Comparison of ENCODE assay signal across 8 mouse cellular contexts in genomic region chr3:152111081-152111480, GRCm38 (mm10). TPM values are rescaled to one million over a fixed set of nuclear protein-coding genes. Genes with fewer than 3 reads are reported as not detected.
DNase-seq lines count a peak whose midpoint lies in the region; ATAC-seq and TF ChIP-seq lines count a peak whose summit lies in the region.

No protein-coding gene starts in this region.

- H3K4me2 ChIP-seq in forebrain, embryonic 12.5 days = no peak overlapping the region
- H3K4me2 ChIP-seq in heart, embryonic 15.5 days = peak overlapping the region; percentile 42

- H3K36me3 ChIP-seq in MEL (ENCODE audit: control insufficient read depth in 1 of 2, insufficient read depth in 2 of 2, low read length in 2 of 2) = peaks cover 0 to 30% of the 10 kb centered on the region in 2 experiments; a peak in 2 of 4 replicates
- no peaks in the 10 kb centered on the region for H3K36me3 ChIP-seq in forebrain, embryonic 12.5 days (replicated peaks)
- no peaks in the 10 kb centered on the region for H3K36me3 ChIP-seq in heart, embryonic 15.5 days

- no peaks in the 10 kb centered on the region for H3K27me3 ChIP-seq in MEL (ENCODE audit: control insufficient read depth in 1 of 2, insufficient read depth in 2 of 2, low read length in 2 of 2)
- peaks cover 26% of the 10 kb centered on the region for H3K27me3 ChIP-seq in forebrain, embryonic 12.5 days
- H3K27me3 ChIP-seq in heart, embryonic 15.5 days = 0 out of 2 replicates have a peak, but pooled peaks cover 3% of the 10 kb centered on the region

- ATAC-seq in forebrain, embryonic 12.5 days (ENCODE audit: low FRiP score) = 0 out of 2 replicates have a peak, but pooled peaks have one; percentile 9
- peak; percentile 19; the same call in 1 of the 2 replicates for ATAC-seq in heart, embryonic 15.5 days (replicated peaks; ENCODE audit: insufficient number of reproducible peaks, insufficient read depth, low FRiP score, low read depth)

- peak; percentile 98 for TF ChIP-seq RAD21 in MEL (IDR thresholded peaks at IDR 0.05; ENCODE audit: low read depth, low read length)

- WGBS in forebrain, embryonic 12.5 days = 22% methylated on average over 9 of the region's 9 CpGs
- 11% methylated on average over 9 of the region's 9 CpGs for WGBS in heart, embryonic 15.5 days

- H3K4me1 ChIP-seq in MEL (ENCODE audit: control insufficient read depth in 1 of 2, insufficient read depth in 2 of 2, low read length in 2 of 2) = peaks cover 11 to 44% of the 10 kb centered on the region in 2 experiments; a peak in 3 of 4 replicates
- peaks cover 19% of the 10 kb centered on the region for H3K4me1 ChIP-seq in forebrain, embryonic 12.5 days
- peaks cover 49% of the 10 kb centered on the region for H3K4me1 ChIP-seq in heart, embryonic 15.5 days (replicated peaks)

- peak; percentile 64 to 98 (median 76) for TF ChIP-seq CTCF in MEL (IDR thresholded peaks at IDR 0.05 in 2 of 3, conservative IDR thresholded peaks at IDR 0.05 in 1 of 3; ENCODE audit: control insufficient read depth in 1 of 3, insufficient read depth in 1 of 3, low read depth in 2 of 3, low read length in 3 of 3, poor library complexity in 1 of 3, severe bottlenecking in 1 of 3)

- TF ChIP-seq POLR2A in MEL (IDR thresholded peaks at IDR 0.05; ENCODE audit: control insufficient read depth in 1 of 2, insufficient read depth in 1 of 2, low read depth in 1 of 2, low read length in 2 of 2, poor library complexity in 1 of 2) = no peak

- peak; percentile 89 for DNase-seq in MEL (ENCODE audit: low read depth, low spot score)
- DNase-seq in c-Kit-positive CD71-positive TER-119-positive erythroid progenitor cells, embryonic 14.5 days (ENCODE audit: low spot score) = peak; percentile 56
- peak; percentile 87 to 91 for DNase-seq in kidney, postnatal 36 days
- peak; percentile 79 to 86 for DNase-seq in lung, adult 18-20 months
- peak; percentile 40 for DNase-seq in retina, adult 2 months (ENCODE audit: low read depth, low spot score)
- peak; percentile 48 to 56 for DNase-seq in thymus, postnatal 36 days

- no peaks in the 10 kb centered on the region for H3K79me2 ChIP-seq in MEL (ENCODE audit: control insufficient read depth, insufficient read depth, low read length, poor library complexity)

- peak overlapping the region; percentile 30 to 42; a peak in 3 of 4 replicates for H3K4me3 ChIP-seq in MEL (ENCODE audit: control insufficient read depth in 1 of 2, insufficient read depth in 1 of 2, low read depth in 2 of 2, low read length in 2 of 2)
- H3K4me3 ChIP-seq in forebrain, embryonic 12.5 days (replicated peaks) = no peak overlapping the region
- 0 out of 2 replicates have a peak overlapping the region, but pooled peaks have one; percentile 14 for H3K4me3 ChIP-seq in heart, embryonic 15.5 days

- no peak overlapping the region; the same call in 1 of the 2 replicates for H3K9ac ChIP-seq in MEL (ENCODE audit: control insufficient read depth, low read depth, low read length, poor library complexity, severe bottlenecking)
- H3K9ac ChIP-seq in forebrain, embryonic 12.5 days = no peak overlapping the region
- no peak overlapping the region for H3K9ac ChIP-seq in heart, embryonic 15.5 days

- H3K9me3 ChIP-seq in MEL (replicated peaks; ENCODE audit: insufficient read depth, low read length) = no peaks in the 10 kb centered on the region
- H3K9me3 ChIP-seq in forebrain, embryonic 12.5 days = no peaks in the 10 kb centered on the region
- H3K9me3 ChIP-seq in heart, embryonic 15.5 days (replicated peaks) = no peaks in the 10 kb centered on the region

- no peak for TF ChIP-seq EP300 in MEL (IDR thresholded peaks at IDR 0.05; ENCODE audit: low read depth in 1 of 2, low read length in 2 of 2)

- no peak overlapping the region for H3K27ac ChIP-seq in MEL (ENCODE audit: control insufficient read depth, low read depth, low read length)
- H3K27ac ChIP-seq in forebrain, embryonic 12.5 days = no peak overlapping the region
- H3K27ac ChIP-seq in heart, embryonic 15.5 days = no peak overlapping the region

TF ChIP-seq in MEL, 35 proteins besides CTCF, POLR2A, EP300 and RAD21:
- TF ChIP-seq SIN3A (IDR thresholded peaks at IDR 0.05; ENCODE audit: low read length) = peak; percentile 68
- TF ChIP-seq MYB (IDR thresholded peaks at IDR 0.05; ENCODE audit: low read depth, low read length) = no peak
- TF ChIP-seq HCFC1 (IDR thresholded peaks at IDR 0.05; ENCODE audit: low read depth, low read length) = no peak
- TF ChIP-seq TBP (IDR thresholded peaks at IDR 0.05; ENCODE audit: low read depth, low read length) = no peak
- TF ChIP-seq RCOR1 (IDR thresholded peaks at IDR 0.05; ENCODE audit: low read depth, low read length) = no peak
- TF ChIP-seq SMC3 (IDR thresholded peaks at IDR 0.05; ENCODE audit: low read depth, low read length) = peak; percentile 93
- TF ChIP-seq ZC3H11A (IDR thresholded peaks at IDR 0.05; ENCODE audit: low read depth, low read length) = peak; percentile 97
- TF ChIP-seq GATA1 (IDR thresholded peaks at IDR 0.05; ENCODE audit: low read depth, low read length) = 0 out of 2 replicates have a peak, but pooled peaks have one; percentile 18
- no peak for TF ChIP-seq POLR2AphosphoS2 (IDR thresholded peaks at IDR 0.05; ENCODE audit: low read length)
- no peak for TF ChIP-seq E2F4 (IDR thresholded peaks at IDR 0.05; ENCODE audit: borderline replicate concordance, low read depth, low read length)

RNA-seq across cellular contexts. Expression of gene Gipc2, which starts 54.9 kb away (rescaled TPM):
- total RNA-seq in MEL (2012; rRNA removed) = 0.27 and 0.62 TPM in 2 replicates
- polyA plus RNA-seq in MEL (2012; ENCODE audit: insufficient read depth in 1 of 2, insufficient read length in 2 of 2, low read depth in 1 of 2, low replicate concordance in 2 of 2, missing spikeins in 1 of 2) = under 1 TPM in 1 of 2 experiments, not detected in 1; 0.78 TPM
- 1.4 and 2.1 TPM in 2 replicates for polyA plus RNA-seq in forebrain, embryonic 12.5 days (2016; fragmentation: Nextera tagmentation; extraction: Ambion mirVana)
- 4.6 and 5.0 TPM in 2 replicates for polyA plus RNA-seq in heart, embryonic 15.5 days (2015; fragmentation: Nextera tagmentation; extraction: Ambion mirVana)
